Mouse (Mus musculus) testis, adult 2 months (tissue): ENCODE results near the gene Trp53i13.

ENCODE experiments used
- CTCF ChIP-seq: fragments of 200-500 bp; IDR thresholded peaks from 2 replicates; pipeline ENCODE4 v1.5.1; 2012; ENCODE audit warnings: low read depth, mild to moderate bottlenecking, inconsistent platforms, low read length, moderate library complexity; ENCODE audit not compliant: control insufficient read depth, insufficient read depth, insufficient replicate concordance
- POLR2A ChIP-seq: fragments of 200-500 bp; IDR thresholded peaks from 2 replicates; pipeline ENCODE4 v1.6.1; 2012; ENCODE audit warnings: low read depth, mild to moderate bottlenecking, inconsistent platforms, low read length, moderate library complexity; ENCODE audit not compliant: control insufficient read depth

- TF ChIP-seq CTCF (peak; percentile 76), POLR2A (peak; percentile 20)
These were observed 7.4 kb downstream of the Trp53i13 start for GRCm38 (mm10) chr11:77508068-77509021.
